Mouse (Mus musculus): Measurements from ENCODE around the gene Dop1b. TPM values are rescaled to one million over a fixed set of nuclear protein-coding genes. Genes with fewer than 3 reads are reported as not detected.
"Not testable (repeated sequence)": the region's sequence is repeated elsewhere in the genome, so short reads cannot be mapped to it uniquely, and the experiment has no call there.

Dop1b gene
- polyA plus RNA-seq, 1 experiment from 2014 or later = 43.8 TPM

DNA sequence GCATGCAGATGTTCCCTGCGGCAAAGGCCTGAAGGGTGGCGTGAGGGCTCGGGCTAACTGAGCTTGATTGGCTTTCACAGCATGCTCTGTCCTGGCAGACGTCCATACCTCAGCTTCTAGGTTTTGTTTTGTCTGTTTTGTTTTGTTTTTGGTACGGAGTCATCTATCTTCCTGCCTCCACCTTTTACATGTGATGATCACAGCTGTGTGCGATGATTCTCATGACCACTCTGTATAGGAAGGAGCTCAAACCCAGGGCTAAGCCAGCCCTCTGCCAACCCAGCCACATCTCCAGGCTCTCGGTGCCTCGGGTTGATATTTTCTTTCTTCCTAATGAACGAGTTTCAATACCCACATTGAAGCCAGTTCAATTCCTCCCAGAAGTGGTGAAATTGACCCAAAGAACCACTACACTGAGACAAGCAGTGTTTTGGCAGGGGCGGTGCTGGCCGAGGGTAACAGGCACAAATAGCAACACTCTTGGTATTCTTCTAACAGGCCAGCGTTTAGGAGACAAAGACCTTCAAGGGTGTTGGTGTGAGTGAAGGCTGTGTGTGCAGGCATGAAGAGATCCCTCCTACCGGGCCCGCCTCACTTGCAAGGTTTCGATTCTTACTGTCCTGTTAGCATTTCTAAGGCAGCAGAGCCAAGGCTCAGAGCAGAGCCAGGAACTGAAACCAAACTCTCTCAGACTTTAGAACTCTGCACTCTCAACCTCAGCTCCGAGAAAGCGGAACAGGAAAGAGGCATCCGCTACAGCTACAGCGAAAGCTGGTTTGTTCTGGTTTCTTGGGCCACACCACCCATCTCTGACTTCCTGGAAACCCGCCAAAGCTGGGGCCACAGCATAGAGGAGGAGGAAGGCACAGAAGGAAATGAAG is 104.4 kb downstream of the Dop1b start:
- Histone ChIP-seq H3K4me1 (no peaks in the 10 kb centered on the region), H3K9ac (no peak overlapping the region), H3K4me2 (no peak overlapping the region), H3K27me3 (replicated peaks) (no peaks in the 10 kb centered on the region), H3K4me3 (no peak overlapping the region), H3K27ac (peak overlapping the region; percentile 12; the same call in 1 of the 2 replicates), H3K9me3 (peaks cover 11% of the 10 kb centered on the region; the same call in 1 of the 2 replicates), H3K36me3 (replicated peaks) (peaks cover 15% of the 10 kb centered on the region)
- ATAC-seq (replicated peaks) = no peak
- 59% methylated on average over 20 of the region's 20 CpGs for WGBS

DNA sequence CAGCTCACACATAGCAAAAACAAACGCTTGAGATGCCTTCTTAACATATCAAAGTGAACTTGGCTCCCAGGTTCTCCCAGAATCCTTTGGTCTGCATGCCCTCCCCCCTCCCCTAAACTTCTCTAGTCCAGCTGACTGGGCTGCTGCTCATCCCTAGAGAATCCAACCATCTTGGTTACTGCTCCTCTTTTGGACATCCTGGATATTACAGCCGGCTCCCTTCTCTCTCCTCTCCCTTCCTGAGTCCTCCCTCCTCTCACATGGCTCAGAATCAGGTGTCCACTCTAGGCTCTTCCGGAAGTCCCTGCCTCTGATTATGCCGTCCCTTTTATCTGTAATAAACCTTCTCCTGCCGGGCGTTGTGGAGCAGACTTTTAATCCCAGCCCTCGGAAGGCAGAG is 105.2 kb downstream of the Dop1b start:
- Histone ChIP-seq H3K27ac (no peak overlapping the region), H3K4me2 (no peak overlapping the region), H3K4me1 (no peaks in the 10 kb centered on the region), H3K9ac (no peak overlapping the region), H3K27me3 (replicated peaks) (no peaks in the 10 kb centered on the region), H3K36me3 (replicated peaks) (peaks cover 7% of the 10 kb centered on the region), H3K4me3 (no peak overlapping the region), H3K9me3 (peaks cover 4% of the 10 kb centered on the region; the same call in 1 of the 2 replicates)
- WGBS = 76% methylated on average over 7 of the region's 7 CpGs
- no peak for ATAC-seq (replicated peaks)

DNA sequence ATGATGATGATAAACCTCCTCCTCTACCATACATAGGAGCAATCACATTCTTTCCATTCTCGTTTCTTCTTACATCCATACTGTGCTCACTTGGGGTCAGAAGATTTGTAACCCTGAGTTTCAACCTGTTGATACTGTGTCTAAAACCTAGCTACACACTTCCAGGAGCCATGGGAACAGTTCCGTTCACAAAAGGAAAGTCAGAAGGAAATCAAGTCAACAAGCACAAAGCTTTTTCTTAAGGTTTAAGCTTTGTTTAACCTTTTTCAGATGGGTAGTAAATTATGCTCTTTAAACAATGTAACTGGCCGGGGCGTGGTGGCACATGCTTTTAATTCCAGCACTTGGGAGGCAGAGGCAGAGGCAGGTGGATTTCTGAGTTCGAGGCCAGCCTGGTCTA is 105.7 kb downstream of the Dop1b start:
- ATAC-seq (replicated peaks) = no peak
- Histone ChIP-seq H3K4me3 (no peak overlapping the region), H3K4me2 (no peak overlapping the region), H3K4me1 (no peaks in the 10 kb centered on the region), H3K36me3 (replicated peaks) (peaks cover 2% of the 10 kb centered on the region), H3K27ac (no peak overlapping the region), H3K9ac (no peak overlapping the region), H3K9me3 (no peaks in the 10 kb centered on the region), H3K27me3 (replicated peaks) (no peaks in the 10 kb centered on the region)
- 84% methylated on average over 5 of the region's 5 CpGs for WGBS

DNA sequence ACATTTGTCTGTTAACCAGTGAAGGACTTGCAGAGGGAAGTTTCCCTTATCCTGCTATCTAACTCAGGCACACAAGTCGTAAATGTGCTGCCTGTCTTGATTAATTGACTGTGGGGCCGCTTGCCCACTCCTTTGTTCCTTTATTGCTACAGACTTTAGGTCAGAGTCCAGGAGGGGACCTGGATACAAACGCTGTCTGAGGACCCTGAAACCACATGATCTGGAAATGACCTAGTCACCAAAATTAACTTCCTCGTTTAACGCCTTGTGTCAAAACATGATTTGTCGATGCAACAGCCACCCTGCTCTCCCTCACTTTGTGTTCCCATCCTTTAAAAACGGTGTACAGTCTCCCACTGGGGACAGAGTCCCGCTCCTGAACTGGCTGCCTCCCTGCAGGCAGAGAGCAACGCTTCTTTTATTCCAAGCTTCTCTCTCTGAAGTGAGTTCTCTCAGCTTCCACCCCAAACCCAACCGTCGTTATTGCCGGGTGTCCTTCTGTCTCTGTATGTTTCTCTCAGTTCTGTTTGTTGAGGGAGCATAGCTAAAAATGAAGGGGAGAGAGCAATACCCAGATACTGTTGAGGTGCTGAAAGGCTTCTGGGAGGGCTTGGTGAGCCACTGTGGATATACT is 107.1 kb downstream of the Dop1b start:
- Histone ChIP-seq H3K4me3 (no peak overlapping the region), H3K27ac (no peak overlapping the region), H3K27me3 (replicated peaks) (no peaks in the 10 kb centered on the region), H3K9ac (no peak overlapping the region), H3K36me3 (replicated peaks) (no peaks in the 10 kb centered on the region), H3K9me3 (no peaks in the 10 kb centered on the region), H3K4me1 (no peaks in the 10 kb centered on the region), H3K4me2 (no peak overlapping the region)
- 68% methylated on average over 12 of the region's 12 CpGs for WGBS
- ATAC-seq (replicated peaks) = no peak

DNA sequence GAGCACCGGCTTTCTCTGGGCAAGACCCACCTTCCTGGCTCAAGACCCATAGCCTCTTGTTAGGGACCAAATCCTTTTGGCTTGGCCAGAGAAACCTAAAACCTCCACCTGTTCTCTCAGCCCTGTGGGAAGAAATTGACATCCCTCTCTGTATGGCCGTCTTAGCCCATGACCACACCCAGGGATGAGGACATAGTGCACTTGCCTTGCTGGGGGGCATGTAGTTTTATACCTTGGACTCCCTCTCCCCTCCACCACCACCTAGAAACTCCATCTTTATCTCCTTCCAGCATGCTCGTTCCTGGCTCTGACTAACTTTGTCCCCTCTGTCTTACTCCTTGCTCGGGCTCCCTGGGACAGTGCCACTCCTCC is 107.6 kb downstream of the Dop1b start:
- ATAC-seq (replicated peaks) = no peak
- 84% methylated on average over 4 of the region's 4 CpGs for WGBS

GRCm38 (mm10) chr16:93820040-93820439 is 108.3 kb downstream of the Dop1b start:
- no peak for ATAC-seq (replicated peaks)
- Histone ChIP-seq H3K36me3 (replicated peaks) (no peaks in the 10 kb centered on the region), H3K27me3 (replicated peaks) (no peaks in the 10 kb centered on the region), H3K4me2 (no peak overlapping the region), H3K27ac (no peak overlapping the region), H3K4me3 (no peak overlapping the region), H3K4me1 (no peaks in the 10 kb centered on the region), H3K9ac (no peak overlapping the region), H3K9me3 (no peaks in the 10 kb centered on the region)
- WGBS = 91% methylated on average over 1 of the region's 1 CpGs

More for the DNA sequence above, 107.6 kb downstream of the Dop1b start:
- Histone ChIP-seq H3K27ac (no peak overlapping the region), H3K9me3 (no peaks in the 10 kb centered on the region), H3K36me3 (replicated peaks) (no peaks in the 10 kb centered on the region), H3K27me3 (replicated peaks) (no peaks in the 10 kb centered on the region), H3K4me2 (no peak overlapping the region), H3K4me1 (no peaks in the 10 kb centered on the region), H3K4me3 (no peak overlapping the region), H3K9ac (no peak overlapping the region)

DNA sequence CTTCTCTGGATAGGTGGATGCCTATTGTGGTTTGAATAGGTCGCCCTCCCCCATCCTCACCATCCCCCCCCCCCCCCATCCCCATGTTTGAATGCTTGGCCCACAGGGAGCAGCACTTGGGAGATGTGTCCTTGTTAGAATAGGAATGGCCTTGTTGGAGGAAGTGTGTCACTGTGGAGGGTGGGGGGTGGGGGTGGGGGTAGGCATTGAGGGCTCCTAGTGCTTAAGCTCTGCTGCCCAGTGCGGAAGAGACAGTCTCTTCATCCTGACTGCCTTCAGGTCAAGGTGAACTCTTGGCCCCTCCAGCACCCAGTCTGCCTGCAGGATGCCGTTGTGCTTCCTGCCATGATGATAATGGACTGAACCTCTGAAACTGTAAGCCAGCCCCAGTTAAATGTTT is 110.0 kb downstream of the Dop1b start:
- Histone ChIP-seq H3K27ac (no peak overlapping the region), H3K4me1 (no peaks in the 10 kb centered on the region), H3K9ac (no peak overlapping the region), H3K36me3 (replicated peaks) (no peaks in the 10 kb centered on the region), H3K4me3 (no peak overlapping the region), H3K27me3 (replicated peaks) (no peaks in the 10 kb centered on the region), H3K9me3 (no peaks in the 10 kb centered on the region), H3K4me2 (no peak overlapping the region)
- WGBS = 82% methylated on average over 3 of the region's 3 CpGs
- ATAC-seq (replicated peaks) = no peak

- H3K9me3 ChIP-seq; H3K36me3 ChIP-seq (replicated peaks); ATAC-seq (replicated peaks); H3K27me3 ChIP-seq (replicated peaks); H3K27ac ChIP-seq; H3K4me2 ChIP-seq; H3K4me1 ChIP-seq; H3K9ac ChIP-seq; H3K4me3 ChIP-seq: not testable (repeated sequence)
- 81% methylated on average over 5 of the region's 8 CpGs for WGBS
These were observed 110.9 kb downstream of the Dop1b start for GRCm38 (mm10) chr16:93822433-93823225.

DNA sequence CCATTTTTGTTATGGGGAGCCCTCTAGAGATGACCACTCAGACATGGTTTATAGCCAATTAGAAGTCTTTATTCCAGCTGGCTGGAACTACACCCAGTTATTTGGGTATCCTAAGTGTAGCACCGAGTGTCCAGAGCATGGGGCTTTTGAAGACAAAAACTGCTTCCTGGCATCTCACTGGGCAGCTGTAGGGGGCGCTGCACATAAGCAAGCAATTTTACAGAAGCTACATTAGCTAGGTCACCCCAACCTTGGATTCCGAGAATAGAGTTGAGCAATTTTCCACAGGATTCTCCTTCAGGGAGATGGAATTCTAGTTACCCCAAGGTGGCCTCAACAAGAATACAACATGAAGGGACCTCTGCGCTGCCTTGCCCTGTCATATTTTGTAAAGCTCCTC is 113.1 kb downstream of the Dop1b start:
- no peak overlapping the region for H3K9ac ChIP-seq
- 88% methylated on average over 4 of the region's 4 CpGs for WGBS
- no peak for ATAC-seq (replicated peaks)

DNA sequence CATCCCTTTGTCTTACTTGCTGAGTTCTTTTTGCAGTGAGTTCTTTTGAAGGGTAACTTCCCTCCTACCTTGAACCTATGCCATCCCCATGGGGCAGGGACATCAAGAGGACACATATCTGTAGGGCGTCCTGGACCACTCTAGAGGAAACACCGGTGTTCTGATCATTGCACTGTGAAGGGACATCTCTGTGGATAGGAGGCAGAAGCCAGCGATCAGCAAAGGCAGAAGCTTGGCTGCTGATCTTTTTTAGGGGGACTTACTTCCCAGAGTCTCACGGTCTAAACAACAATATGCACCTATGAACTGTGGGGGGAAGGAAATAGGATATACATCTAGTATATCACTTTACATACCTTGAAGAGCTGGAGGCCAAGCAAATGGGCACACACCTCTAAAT is 113.8 kb downstream of the Dop1b start:
- H3K4me2 ChIP-seq = no peak overlapping the region

More for the DNA sequence above, 113.1 kb downstream of the Dop1b start:
- Histone ChIP-seq H3K36me3 (replicated peaks) (no peaks in the 10 kb centered on the region), H3K27me3 (replicated peaks) (no peaks in the 10 kb centered on the region), H3K4me3 (no peak overlapping the region), H3K9me3 (no peaks in the 10 kb centered on the region), H3K27ac (no peak overlapping the region), H3K4me2 (no peak overlapping the region), H3K4me1 (no peaks in the 10 kb centered on the region)

DNA sequence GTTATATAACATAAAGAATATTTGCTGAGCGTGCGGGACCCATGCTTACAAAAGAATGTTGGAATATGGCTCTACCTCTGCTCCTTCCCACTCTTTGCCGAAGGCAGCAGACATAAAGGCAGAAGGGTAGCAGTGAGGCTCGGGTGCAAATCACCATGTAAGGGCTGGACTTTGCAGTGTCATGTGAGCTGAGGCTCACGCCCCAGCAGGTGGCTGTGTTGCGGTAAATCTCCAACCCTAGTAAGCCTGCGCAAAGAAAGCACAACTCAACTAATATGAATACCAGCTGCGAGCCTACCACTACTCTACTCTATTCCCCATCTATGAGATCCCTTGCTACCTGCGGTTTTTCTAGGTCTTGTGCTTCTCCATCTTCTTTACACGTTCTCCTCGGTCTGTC is 114.3 kb downstream of the Dop1b start:
- H3K4me1 ChIP-seq = no peaks in the 10 kb centered on the region
- no peak overlapping the region for H3K27ac ChIP-seq
- no peak overlapping the region for H3K9ac ChIP-seq
- ATAC-seq (replicated peaks) = no peak
- 66% methylated on average over 11 of the region's 11 CpGs for WGBS
- H3K36me3 ChIP-seq (replicated peaks) = no peaks in the 10 kb centered on the region
- H3K4me3 ChIP-seq = no peak overlapping the region
- H3K27me3 ChIP-seq (replicated peaks) = peaks cover 6% of the 10 kb centered on the region; the same call in 1 of the 2 replicates
- no peaks in the 10 kb centered on the region for H3K9me3 ChIP-seq
- H3K4me2 ChIP-seq = no peak overlapping the region

More for the DNA sequence above, 113.8 kb downstream of the Dop1b start:
- H3K27ac ChIP-seq = no peak overlapping the region
- H3K36me3 ChIP-seq (replicated peaks) = no peaks in the 10 kb centered on the region
- ATAC-seq (replicated peaks) = no peak
- no peaks in the 10 kb centered on the region for H3K4me1 ChIP-seq
- H3K4me3 ChIP-seq = no peak overlapping the region
- peaks cover under 1% of the 10 kb centered on the region; the same call in 1 of the 2 replicates for H3K27me3 ChIP-seq (replicated peaks)
- H3K9me3 ChIP-seq = no peaks in the 10 kb centered on the region
- H3K9ac ChIP-seq = no peak overlapping the region
- 92% methylated on average over 4 of the region's 4 CpGs for WGBS

GRCm38 (mm10) chr16:93826478-93826877 is 114.8 kb downstream of the Dop1b start:
- not testable (repeated sequence) for H3K27ac ChIP-seq
- 26% methylated on average over 5 of the region's 5 CpGs for WGBS

More at GRCm38 (mm10) chr16:93826478-93826877, 114.8 kb downstream of the Dop1b start:
- not testable (repeated sequence) for H3K9ac ChIP-seq; H3K27me3 ChIP-seq (replicated peaks); H3K4me2 ChIP-seq; H3K36me3 ChIP-seq (replicated peaks); H3K4me1 ChIP-seq; H3K9me3 ChIP-seq; ATAC-seq (replicated peaks); H3K4me3 ChIP-seq

Measured in midbrain, embryonic 15.5 days (tissue).